Mouse (Mus musculus) ZHBTc4 (cell line): ENCODE data around the gene Mapkap1.

Experiments
- DNase-seq: peaks from one replicate; pipeline ENCODE4 v3.0.0-alpha.2; 2011; ENCODE audit warnings: low read depth, low spot score

Gene Mapkap1

DNA sequence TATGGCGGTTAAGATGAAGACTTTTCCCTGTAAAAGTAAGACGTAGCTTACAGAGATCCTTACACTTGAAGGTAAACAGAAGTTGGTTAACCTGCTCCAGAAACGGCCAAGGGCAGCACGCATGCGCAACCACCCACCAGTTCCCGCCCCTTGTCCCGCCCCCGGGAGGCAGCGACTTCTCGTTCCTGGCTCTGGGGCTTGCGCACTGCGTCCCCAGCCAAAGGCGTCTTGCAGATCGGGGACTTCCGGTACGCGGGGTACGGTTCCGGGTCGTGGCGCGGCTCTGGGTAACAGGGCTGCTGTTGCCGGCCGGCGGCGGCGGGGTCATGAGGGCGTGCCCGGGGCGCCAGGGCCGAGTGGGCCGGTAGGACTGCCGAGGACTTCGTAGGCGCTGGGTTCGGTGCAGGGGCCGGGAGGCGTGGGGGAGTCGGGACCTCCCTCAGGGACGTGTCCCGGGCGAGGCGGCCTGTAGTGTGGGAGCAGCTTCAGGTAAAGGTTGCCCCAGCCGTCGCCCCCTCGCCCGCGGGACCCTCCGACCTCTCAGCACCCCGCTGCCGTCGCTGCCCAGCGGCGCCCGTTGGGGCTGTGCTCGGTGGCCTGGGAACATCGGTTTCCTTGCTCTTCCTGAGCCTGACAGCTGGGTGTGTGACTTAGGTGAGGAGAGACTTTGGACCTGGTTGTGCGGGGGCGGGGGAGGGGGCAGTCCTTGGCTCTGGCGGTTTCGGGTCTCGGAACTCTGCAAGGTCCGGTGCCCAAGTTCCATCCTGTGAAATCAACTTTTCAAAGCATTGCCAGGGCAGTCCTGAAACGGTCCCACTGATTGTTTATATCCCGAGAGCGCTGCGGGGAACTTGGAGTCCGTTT is at the start of gene Mapkap1:
TSS of gene Mapkap1 (plus strand) at position 171 of the 864 bp plus-strand sequence.
- peak; percentile 98 for DNase-seq

DNA sequence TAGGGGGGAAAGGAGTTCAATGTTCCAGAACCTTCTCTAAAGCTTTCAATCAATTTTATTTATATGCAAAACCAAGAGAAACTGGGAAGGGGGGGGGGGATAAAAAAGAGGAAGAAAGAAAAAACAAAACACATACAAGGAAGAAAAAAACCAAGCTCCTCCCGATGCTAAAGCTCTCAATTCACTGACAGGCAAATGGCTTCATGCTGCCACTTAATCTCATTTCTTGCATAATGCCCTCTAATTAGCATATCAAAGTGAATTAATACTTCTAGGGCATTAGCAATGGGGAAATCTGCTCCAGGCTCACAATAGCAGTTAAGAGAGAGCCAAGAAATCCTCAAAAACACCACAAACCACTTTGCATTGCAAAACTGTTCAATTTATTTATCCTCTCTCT is 42.9 kb upstream of the Mapkap1 start:
- no peak for DNase-seq

DNA sequence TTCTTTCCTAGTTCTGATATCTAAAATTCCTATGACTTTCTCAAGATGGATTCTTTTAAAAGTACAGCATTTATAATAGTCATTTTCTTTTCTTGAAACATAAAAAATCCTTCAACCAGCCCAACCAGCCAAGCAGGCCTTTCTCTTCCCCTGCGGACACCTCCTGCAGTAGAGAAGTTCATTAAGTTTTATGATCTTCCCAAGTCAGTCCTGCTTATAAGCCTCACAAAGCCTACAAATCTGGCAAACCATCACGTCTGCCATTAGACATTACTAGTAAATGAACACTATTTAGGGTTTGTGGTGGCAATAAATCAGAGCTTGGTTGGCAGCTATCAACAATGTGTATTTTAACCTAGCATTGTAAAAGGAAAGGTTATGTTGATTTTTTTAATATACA is 39.5 kb upstream of the Mapkap1 start:
- DNase-seq = no peak

DNA sequence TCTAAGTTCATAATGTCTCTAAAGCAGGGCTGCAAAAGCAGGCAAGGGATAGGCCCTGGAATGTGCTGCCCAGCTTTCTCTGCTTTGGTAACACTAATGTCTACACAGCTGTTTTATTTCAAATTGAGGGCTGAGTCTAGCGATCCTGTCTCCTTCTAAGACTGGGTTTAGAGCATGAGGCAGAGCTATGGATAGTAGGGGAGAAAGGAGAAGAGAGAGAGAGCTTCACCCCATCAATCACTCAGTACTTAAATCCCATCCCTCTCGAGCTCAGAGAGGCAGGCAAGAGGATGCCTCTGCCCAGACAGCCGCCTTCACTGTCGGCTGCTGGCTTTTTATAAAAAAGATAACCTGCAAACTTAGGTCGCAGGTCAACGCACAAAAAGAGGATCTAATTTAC is 38.2 kb upstream of the Mapkap1 start:
- no peak for DNase-seq

DNA sequence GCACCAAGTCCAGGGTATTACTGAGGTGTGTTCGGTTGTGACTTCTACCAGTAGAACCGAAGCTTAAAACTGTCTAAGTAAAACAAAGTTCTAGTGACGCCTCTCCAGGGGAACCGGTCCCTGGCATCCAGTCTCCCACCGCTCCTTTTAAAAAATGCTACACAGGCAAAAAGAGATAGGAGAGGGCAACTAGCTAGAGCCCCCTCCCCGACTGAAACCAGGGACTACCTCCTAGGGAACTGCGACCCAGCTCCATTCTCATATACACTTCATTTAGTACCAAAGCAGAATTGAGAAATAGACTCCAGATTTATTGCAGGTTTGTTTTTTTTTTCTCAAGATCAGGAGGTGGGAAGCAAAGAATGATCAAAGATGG is 36.2 kb upstream of the Mapkap1 start:
- DNase-seq = no peak

DNA sequence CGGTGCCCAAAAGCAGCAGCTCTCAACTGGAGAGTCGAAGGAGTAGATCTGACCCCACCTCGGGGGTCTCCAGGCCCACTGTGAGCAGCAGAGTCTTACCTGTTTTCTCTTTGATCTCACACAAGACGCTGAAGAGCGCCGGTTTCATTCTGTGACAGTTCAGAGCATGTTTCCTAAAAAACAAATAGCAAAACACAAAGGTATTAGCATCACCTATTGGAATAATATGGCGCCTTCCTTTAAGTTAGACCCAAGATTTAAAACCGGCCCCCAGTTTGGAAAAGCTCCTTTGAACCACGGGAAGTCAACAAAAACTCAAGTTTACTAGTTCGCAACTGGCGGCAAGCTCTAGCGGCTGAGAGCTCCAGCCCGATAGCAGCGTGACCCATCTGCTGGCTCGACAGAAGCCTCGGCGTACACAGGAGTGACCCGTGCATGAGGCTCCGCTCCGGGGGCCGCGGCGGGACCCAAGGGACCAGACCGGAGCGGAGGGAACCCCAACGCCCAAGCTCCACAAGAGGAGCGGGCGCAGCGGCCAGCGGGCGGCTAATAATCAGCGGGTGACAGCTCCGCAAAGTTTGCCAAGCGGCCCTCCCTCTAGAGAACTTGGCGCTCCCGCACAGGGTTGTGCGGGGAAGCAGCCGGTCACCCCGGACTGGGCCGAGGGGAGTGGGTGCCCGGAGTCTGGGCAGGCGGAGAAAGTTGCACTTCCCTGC is 35.7 kb upstream of the Mapkap1 start:
- DNase-seq = peak; percentile 60

DNA sequence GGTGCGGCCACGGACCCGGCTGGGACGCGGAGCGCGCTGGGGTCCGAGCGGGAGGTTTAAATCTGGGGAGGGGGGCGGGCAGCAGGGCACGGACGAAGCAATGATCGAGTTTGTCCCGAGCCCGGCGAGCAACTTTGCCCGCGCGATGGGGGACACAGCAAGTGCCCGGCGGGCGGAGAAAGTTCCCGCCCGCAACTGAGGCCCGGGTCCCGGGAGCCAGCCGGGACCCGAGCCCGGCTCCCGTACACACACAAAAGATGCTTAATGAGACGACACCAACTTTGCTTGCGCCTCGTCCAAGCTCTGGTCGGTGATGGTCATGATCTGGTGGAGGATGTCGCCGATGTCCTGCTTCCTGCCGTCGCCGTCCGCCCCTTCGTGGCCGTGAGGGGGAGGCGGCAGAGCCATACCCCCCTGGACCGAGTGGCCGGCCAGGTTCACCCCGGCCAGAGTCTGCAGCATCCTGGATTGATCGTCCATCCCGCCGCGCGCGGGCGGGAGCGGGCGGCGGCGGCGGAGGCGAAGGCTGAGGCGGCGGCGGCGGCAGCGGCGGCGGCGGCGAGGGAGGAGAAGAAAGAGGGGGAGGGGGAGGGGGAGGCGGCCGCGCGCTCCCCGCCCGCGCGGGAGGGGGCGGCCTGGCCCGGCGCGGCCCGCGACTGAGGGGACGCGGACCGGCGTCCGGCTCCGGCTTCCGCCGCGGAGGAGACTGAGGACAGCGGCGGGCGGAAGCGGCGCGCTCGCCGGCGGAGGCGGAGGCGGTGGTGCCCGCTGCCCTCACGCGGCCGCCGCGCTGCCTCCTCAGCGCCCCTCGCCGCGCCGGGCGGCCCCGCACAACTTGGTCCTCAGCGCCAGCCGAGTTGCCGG is 34.9 kb upstream of the Mapkap1 start:
- peak; percentile 70 for DNase-seq

DNA sequence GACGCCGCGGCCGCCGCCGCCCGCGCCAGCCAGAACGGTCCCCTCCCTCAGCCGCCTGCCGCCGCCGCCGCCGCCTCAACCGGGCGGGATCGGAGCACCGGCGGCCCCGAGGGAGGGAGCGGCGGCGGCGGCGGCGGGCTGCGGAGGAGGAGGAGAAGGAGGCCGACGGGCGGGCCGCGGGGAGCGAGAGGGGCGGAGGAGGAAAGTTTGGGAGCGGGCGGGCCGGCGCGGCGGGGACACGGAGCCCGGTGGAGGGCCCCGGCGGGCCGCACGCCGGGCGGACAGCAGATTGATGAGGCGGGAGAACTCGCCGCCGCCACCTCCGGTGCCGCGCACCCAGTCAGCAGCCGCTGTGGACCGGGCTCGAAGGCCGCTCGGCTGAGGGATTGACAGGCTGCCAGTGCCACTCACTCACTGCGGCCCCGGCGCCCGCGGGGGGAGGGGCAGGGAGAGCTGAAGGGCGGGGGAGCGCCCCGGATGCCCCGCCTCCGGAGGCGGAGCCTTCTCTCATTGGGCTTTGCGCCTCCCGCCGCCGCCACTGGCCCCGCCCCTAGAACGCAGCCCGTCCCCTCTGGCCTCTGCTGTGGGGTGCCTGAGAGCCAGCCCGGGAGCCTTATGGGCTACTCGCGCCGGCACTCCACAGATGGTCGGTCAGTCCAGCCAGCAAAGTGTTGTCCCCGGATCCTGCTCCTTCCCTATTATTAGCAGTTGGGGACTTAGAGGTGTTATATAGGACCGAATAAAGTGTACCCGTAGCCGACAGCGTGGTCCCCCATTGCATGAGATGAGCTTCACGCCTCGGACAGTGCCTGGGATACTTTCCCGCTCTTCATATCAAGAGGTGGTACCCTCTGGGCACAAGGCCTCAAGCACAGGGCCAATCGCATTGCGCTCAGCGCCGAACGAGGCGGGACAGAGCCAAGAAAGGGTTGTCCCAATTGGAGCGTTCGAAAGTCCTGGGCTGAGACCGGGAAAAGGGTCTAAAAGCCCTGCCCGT is 34.0 kb upstream of the Mapkap1 start, which contains the start of gene Pbx3:
TSS of gene Pbx3 (minus strand) at position 838 of the 997 bp plus-strand sequence.
- DNase-seq = peak; percentile 97

DNA sequence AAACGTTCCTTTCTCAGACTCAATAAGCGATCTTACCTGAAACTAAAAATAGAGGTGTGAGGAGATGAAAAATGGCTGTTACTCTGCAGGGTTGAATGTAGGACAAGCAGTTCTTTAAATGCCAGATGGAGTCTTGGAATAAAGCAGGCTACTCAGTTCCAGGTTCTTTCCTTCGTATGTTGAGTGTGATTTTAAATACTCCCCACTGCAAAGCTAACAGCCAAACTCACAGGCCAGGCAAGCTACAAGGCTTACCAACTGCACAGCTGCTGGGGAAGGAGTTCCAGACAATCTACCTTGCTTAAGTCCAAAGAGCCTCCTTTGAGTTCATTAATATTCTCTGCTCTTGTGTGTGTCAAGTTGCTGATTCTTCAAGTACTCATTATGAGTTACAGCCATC is 32.7 kb upstream of the Mapkap1 start:
- no peak for DNase-seq

DNA sequence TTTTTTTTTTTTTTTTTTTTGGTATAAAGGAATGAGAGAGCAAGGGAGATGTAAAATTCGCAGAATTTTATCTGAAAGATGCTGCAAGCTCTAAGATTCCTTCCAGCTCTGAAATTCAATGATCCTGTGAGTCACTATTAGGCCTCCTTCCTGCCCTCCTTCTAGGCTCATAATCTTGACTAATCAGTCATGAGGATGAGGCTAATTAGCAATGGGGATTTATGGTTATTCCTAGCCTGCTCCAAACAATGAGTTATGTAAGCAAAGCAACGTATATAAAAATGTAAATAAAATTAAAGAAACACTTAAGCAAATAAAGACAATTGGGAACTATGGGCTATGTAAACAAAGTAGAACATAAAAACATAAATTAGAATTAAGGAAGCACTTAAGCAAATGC is 32.2 kb upstream of the Mapkap1 start:
- DNase-seq = no peak

DNA sequence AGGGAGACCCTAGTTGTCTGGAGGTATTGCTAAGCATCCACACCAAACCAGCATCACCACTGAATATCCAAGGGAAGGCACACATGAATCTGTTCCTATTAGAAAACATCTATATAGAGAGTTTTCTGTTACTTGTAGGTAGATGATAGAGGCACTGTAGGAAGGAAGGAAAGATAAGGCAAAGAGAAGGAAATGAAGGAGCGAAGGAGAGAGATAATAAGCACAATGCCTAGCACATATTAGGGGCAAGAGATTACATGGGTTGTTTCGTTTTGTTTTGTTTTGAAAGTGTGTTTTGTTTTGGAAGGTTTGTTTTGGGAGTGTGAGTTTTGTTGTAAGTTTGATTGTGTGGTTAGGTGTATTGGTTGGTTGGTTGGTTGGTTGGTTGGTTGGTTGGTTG is 27.6 kb upstream of the Mapkap1 start:
- DNase-seq = no peak

DNA sequence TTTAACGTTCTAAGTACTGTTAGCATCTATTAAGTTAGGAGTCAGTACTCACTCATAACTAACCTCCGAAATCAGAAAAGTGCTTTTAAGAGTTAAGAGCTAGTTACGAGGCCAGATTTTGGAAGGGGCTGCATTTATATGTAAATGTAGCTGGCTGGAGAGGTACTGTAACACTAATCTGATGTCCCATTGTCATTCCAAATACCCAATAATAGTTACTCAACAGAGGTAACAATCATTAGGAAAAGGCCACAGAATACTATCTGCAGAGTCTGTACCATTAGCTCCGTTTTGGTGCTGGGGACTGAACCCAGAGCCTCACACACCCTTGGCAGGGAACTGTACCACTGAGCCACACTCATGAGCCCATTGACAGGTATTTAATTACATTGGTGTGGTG is 7.0 kb upstream of the Mapkap1 start:
- DNase-seq = peak; percentile 47

DNA sequence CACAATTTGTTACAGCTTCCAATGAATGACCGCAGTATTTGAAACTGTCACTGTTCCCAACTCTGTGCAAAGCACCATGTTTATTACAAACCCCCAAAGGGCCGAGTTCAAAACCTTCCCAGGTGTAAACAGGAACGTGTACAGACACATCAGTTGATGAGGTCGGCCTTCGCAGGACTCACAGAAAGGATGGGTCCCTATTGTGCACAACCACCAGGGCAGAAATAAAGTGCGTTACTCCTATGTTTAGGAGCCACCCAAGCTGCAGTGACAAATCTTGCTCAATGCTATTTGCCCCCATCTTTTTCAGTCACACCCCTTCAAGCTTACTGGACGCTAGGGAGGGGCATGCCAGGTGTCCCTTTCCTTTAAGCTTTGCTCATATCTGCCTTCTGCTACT is 1.0 kb downstream of the Mapkap1 start:
- DNase-seq = peak; percentile 9

DNA sequence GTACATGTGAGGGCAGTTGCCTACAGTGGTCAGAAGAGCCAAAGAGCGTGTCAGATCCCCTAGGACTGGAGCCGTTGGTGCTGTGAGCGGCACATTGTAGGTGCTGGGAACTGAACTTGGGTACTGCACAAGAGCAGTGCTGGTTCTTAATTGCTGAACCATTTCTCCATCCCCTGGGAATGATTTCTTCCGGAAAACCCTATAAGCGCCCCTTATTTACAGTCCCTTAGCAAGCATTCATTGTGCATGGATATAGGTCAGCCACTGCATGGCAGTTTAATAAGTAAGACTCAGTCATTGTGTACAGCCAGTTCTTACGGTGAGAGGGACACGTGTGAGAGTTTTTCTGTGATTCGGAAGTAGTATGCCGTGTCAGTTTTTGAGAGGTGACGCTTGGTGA is 1.8 kb downstream of the Mapkap1 start:
- no peak for DNase-seq

DNA sequence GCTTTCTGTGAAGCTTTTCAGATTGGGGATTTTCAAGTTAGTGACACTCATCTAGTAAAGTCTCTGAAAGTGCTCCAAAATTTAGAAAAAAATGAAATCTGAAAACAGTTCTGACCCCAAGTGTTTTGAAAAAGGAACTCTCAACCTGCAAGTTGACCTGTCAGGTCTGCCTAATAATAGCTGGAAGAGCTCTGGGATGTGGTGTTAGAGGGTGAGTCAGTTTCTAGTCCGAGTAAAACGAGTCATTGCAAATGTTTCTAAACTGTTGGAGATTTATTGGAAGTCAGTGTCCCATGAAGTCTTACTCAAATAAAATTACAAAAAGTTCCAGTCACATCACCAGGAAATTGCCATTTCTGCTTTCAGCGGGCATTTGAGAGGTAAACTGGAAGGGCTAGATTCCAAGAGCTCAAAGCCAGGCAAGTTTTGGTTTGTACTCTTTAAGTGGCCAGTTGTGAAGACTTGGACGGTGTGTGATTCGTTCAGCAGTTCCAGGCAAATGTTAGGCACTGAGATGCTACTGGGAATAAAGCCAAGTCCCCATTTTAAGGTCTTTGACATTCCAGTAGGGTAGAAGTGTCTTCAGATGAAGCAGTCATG is 3.3 kb downstream of the Mapkap1 start:
- no peak for DNase-seq

DNA sequence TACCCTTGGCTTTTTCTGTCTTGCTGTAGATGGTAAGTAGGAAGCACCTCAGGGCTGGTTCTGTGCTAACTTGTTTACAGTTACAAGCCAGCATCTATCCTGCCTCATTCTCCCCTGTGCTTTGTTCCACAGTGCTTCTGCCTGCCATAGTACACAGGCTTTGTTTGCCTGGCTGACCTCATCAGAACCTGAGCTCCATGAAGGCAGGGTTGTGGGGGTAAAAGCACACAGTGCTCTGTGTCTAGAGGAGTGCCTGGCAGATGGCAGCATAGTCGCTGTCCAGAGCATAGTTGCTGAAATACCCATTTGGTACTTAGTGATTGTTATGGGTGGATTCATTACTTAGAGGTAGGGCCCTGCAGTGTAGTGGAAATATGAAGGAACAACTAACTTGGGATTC is 13.7 kb downstream of the Mapkap1 start:
- peak; percentile 18 for DNase-seq

DNA sequence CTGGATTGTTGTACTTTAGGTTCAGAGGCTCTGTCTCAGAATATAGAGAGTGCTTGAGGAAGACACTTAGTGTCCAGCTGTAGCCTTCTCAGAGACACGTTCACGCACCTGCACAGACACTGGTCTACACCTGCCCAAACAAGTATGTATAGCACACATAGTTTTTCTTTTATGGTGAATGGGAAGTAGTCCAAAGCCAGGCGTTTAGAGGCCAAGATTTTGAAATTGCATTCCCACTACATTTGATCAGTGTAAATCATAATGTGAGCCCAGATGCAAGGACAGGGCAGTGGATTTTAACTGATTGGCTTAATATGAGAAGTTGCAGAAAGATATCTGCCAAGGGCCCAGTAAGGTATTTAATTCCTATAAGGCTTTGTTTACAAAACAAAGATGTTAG is 17.6 kb downstream of the Mapkap1 start:
- no peak for DNase-seq

DNA sequence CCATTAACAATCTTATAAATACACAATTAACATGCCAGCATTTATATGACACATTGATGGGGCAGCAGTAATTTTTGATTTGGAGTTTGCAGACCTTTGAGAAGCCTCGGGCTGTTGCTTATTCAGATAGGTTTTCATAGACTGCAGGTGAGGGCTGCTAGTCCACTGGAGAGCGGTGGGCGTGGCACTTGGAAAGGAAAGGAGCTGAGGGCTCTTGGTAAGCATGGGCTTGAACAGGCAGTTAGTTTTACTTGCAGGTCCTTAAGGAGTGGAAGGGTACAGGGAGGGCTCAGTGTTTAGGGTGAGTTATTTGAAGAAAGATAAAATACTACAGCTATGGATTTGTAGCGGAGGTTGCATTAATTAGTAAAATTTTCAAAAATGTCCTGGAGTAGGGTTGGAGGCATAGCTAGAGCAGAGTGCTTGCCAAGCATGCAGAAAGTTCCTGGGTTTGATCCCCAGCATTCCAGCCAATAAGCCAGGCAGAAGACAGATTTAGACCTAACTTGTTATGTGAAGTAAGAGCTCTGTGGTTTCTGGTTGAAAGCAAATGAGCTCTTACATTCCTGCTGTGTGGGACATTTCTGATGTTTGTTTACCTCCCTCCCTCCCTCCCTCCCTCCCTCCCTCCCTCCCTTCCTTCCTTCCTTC is 19.1 kb downstream of the Mapkap1 start:
- DNase-seq = no peak

DNA sequence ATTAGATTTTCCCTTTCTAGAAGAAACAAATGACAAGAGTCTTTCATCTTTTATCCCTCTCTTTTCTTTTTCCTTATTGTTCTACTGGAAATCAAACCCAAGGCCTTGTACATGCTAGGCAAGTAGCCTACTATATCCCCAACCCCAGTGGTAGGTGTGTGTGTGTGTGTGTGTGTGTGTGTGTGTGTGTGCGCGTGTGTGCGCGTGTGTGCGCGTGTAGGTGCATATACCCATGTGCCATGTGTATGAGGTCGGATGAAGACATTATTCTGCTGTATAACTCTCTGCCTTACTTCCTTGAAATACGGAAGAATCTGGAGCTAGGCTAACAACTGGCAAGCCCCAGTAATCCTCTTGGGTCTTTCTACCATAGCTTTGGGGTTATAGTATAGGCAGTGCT is 24.1 kb downstream of the Mapkap1 start:
- DNase-seq = no peak
